Mouse (Mus musculus): ENCODE data around the gene Psmd3. TPM values are rescaled to one million over a fixed set of nuclear protein-coding genes. Genes with fewer than 3 reads are reported as not detected.
A peak's percentile ranks its signal among the peaks of the same experiment; 100 is the strongest.
"Not testable (repeated sequence)": the region's sequence is repeated elsewhere in the genome, so short reads cannot be mapped to it uniquely, and the experiment has no call there.

Gene Psmd3
- 73.1 and 84.4 TPM in 2 replicates for polyA plus RNA-seq (2012; ENCODE audit: insufficient read depth, insufficient read length, missing spikeins)

- peak within 1 kb of the TSS; percentile 89 for H3K4me3 ChIP-seq (ENCODE audit: insufficient read depth, low read depth, low read length)
- peak within 1 kb of the TSS; percentile 46 for H3K27ac ChIP-seq (replicated peaks; ENCODE audit: low read depth, low read length)
- H3K4me1 ChIP-seq (ENCODE audit: control insufficient read depth, insufficient read depth, insufficient read length, low read length), result peaks cover 6% of the 10 kb centered on the region; the same call in 1 of the 2 replicates
These were observed at the start of gene Psmd3 for GRCm38 (mm10) chr11:98681786-98682745. Gene Psmd3, plus strand, starts transcription at chr11:98682554.

GRCm38 (mm10) chr11:98635312-98635970 lies 46.9 kb upstream of the Psmd3 start:
- not testable (repeated sequence) for H3K27ac ChIP-seq (replicated peaks; ENCODE audit: low read depth, low read length); H3K4me1 ChIP-seq (ENCODE audit: control insufficient read depth, insufficient read depth, insufficient read length, low read length); H3K4me3 ChIP-seq (ENCODE audit: insufficient read depth, low read depth, low read length)

GRCm38 (mm10) chr11:98637501-98637900 lies 44.9 kb upstream of the Psmd3 start:
- H3K4me3 ChIP-seq (ENCODE audit: insufficient read depth, low read depth, low read length), result no peak overlapping the region
- H3K27ac ChIP-seq (replicated peaks; ENCODE audit: low read depth, low read length), result no peak overlapping the region
- H3K4me1 ChIP-seq (ENCODE audit: control insufficient read depth, insufficient read depth, insufficient read length, low read length), result no peaks in the 10 kb centered on the region

- H3K27ac ChIP-seq (replicated peaks; ENCODE audit: low read depth, low read length), result no peak overlapping the region
- H3K4me3 ChIP-seq (ENCODE audit: insufficient read depth, low read depth, low read length), result no peak overlapping the region
- no peaks in the 10 kb centered on the region for H3K4me1 ChIP-seq (ENCODE audit: control insufficient read depth, insufficient read depth, insufficient read length, low read length)
These were observed 42.3 kb upstream of the Psmd3 start for GRCm38 (mm10) chr11:98640091-98640490.

GRCm38 (mm10) chr11:98644757-98645156 lies 37.6 kb upstream of the Psmd3 start:
- H3K27ac ChIP-seq (replicated peaks; ENCODE audit: low read depth, low read length), result no peak overlapping the region
- no peak overlapping the region for H3K4me3 ChIP-seq (ENCODE audit: insufficient read depth, low read depth, low read length)
- no peaks in the 10 kb centered on the region for H3K4me1 ChIP-seq (ENCODE audit: control insufficient read depth, insufficient read depth, insufficient read length, low read length)

GRCm38 (mm10) chr11:98645946-98646345 lies 36.4 kb upstream of the Psmd3 start:
- Histone ChIP-seq H3K4me1 (ENCODE audit: control insufficient read depth, insufficient read depth, insufficient read length, low read length) (no peaks in the 10 kb centered on the region), H3K27ac (replicated peaks; ENCODE audit: low read depth, low read length) (no peak overlapping the region), H3K4me3 (ENCODE audit: insufficient read depth, low read depth, low read length) (no peak overlapping the region)

- H3K4me3 ChIP-seq (ENCODE audit: insufficient read depth, low read depth, low read length), result no peak within 1 kb of the TSS
- no peak within 1 kb of the TSS for H3K27ac ChIP-seq (replicated peaks; ENCODE audit: low read depth, low read length)
- no peaks in the 10 kb centered on the region for H3K4me1 ChIP-seq (ENCODE audit: control insufficient read depth, insufficient read depth, insufficient read length, low read length)
These were observed 35.9 kb upstream of the Psmd3 start, which contains the start of gene Gsdma2 for GRCm38 (mm10) chr11:98646459-98646858. Gene Gsdma2, plus strand, starts transcription at chr11:98646759.

GRCm38 (mm10) chr11:98655076-98655475 lies 27.3 kb upstream of the Psmd3 start:
- not testable (repeated sequence) for H3K4me1 ChIP-seq (ENCODE audit: control insufficient read depth, insufficient read depth, insufficient read length, low read length); H3K4me3 ChIP-seq (ENCODE audit: insufficient read depth, low read depth, low read length); H3K27ac ChIP-seq (replicated peaks; ENCODE audit: low read depth, low read length)

GRCm38 (mm10) chr11:98660517-98660916 lies 21.8 kb upstream of the Psmd3 start:
- no peak overlapping the region for H3K27ac ChIP-seq (replicated peaks; ENCODE audit: low read depth, low read length)
- H3K4me1 ChIP-seq (ENCODE audit: control insufficient read depth, insufficient read depth, insufficient read length, low read length), result no peaks in the 10 kb centered on the region
- no peak overlapping the region for H3K4me3 ChIP-seq (ENCODE audit: insufficient read depth, low read depth, low read length)

- Histone ChIP-seq H3K4me1 (ENCODE audit: control insufficient read depth, insufficient read depth, insufficient read length, low read length) (no peaks in the 10 kb centered on the region), H3K27ac (replicated peaks; ENCODE audit: low read depth, low read length) (no peak within 1 kb of the TSS), H3K4me3 (ENCODE audit: insufficient read depth, low read depth, low read length) (no peak within 1 kb of the TSS)
These were observed 18.3 kb upstream of the Psmd3 start, which contains the start of gene Gsdma for GRCm38 (mm10) chr11:98664091-98664490. Gene Gsdma, plus strand, starts transcription at chr11:98664351.

- Histone ChIP-seq H3K4me3 (ENCODE audit: insufficient read depth, low read depth, low read length) (no peak overlapping the region), H3K27ac (replicated peaks; ENCODE audit: low read depth, low read length) (no peak overlapping the region), H3K4me1 (ENCODE audit: control insufficient read depth, insufficient read depth, insufficient read length, low read length) (no peaks in the 10 kb centered on the region)
These were observed 13.4 kb upstream of the Psmd3 start for GRCm38 (mm10) chr11:98668984-98669383.

- Histone ChIP-seq H3K4me1 (ENCODE audit: control insufficient read depth, insufficient read depth, insufficient read length, low read length) (no peaks in the 10 kb centered on the region), H3K27ac (replicated peaks; ENCODE audit: low read depth, low read length) (no peak overlapping the region), H3K4me3 (ENCODE audit: insufficient read depth, low read depth, low read length) (no peak overlapping the region)
These were observed 11.0 kb upstream of the Psmd3 start for GRCm38 (mm10) chr11:98671284-98671815.

GRCm38 (mm10) chr11:98671857-98672256 lies 10.5 kb upstream of the Psmd3 start:
- no peaks in the 10 kb centered on the region for H3K4me1 ChIP-seq (ENCODE audit: control insufficient read depth, insufficient read depth, insufficient read length, low read length)
- H3K27ac ChIP-seq (replicated peaks; ENCODE audit: low read depth, low read length), result no peak overlapping the region
- H3K4me3 ChIP-seq (ENCODE audit: insufficient read depth, low read depth, low read length), result no peak overlapping the region

- Histone ChIP-seq H3K4me1 (ENCODE audit: control insufficient read depth, insufficient read depth, insufficient read length, low read length) (no peaks in the 10 kb centered on the region), H3K4me3 (ENCODE audit: insufficient read depth, low read depth, low read length) (no peak overlapping the region), H3K27ac (replicated peaks; ENCODE audit: low read depth, low read length) (no peak overlapping the region)
These were observed 9.9 kb upstream of the Psmd3 start for GRCm38 (mm10) chr11:98672482-98672881.

- not testable (repeated sequence) for H3K4me1 ChIP-seq (ENCODE audit: control insufficient read depth, insufficient read depth, insufficient read length, low read length); H3K4me3 ChIP-seq (ENCODE audit: insufficient read depth, low read depth, low read length); H3K27ac ChIP-seq (replicated peaks; ENCODE audit: low read depth, low read length)
These were observed 9.2 kb upstream of the Psmd3 start for GRCm38 (mm10) chr11:98673136-98673535.
